Mouse (Mus musculus) heart, adult 2 months (tissue): Measurements from ENCODE around the gene Bcl3. TPM values are rescaled to one million over a fixed set of nuclear protein-coding genes. Genes with fewer than 3 reads are reported as not detected.
"Not testable (repeated sequence)": the region's sequence is repeated elsewhere in the genome, so short reads cannot be mapped to it uniquely, and the experiment has no call there.

Experiments
- DNase-seq, 2 experiments: peaks; one replicate each; pipeline ENCODE4 v3.0.0; 2021
- H3K27ac ChIP-seq: fragments of 200-600 bp; 2 replicates; pipeline ENCODE4 v1.8.1; 2022
- H3K27me3 ChIP-seq: fragments of 200-500 bp; 2 replicates; pipeline ENCODE4 v1.6.1; 2012; ENCODE audit warnings: mild to moderate bottlenecking, low read length, inconsistent platforms, mixed read lengths; ENCODE audit not compliant: control insufficient read depth, insufficient read depth
- H3K36me3 ChIP-seq: fragments of 200-500 bp; 2 replicates; pipeline ENCODE4 v1.6.1; 2012; ENCODE audit warnings: low read length, inconsistent platforms; ENCODE audit not compliant: control insufficient read depth, insufficient read depth
- H3K4me1 ChIP-seq: fragments of 200-500 bp; 2 replicates; pipeline ENCODE4 v1.6.1; 2011; ENCODE audit warnings: low read length; ENCODE audit not compliant: control insufficient read depth, insufficient read depth
- H3K4me3 ChIP-seq: fragments of 200-600 bp; 2 replicates; pipeline ENCODE4 v1.8.1; 2022
- H3K79me2 ChIP-seq: fragments of 200-500 bp; replicated peaks from 2 replicates; pipeline ENCODE4 v1.6.1; 2012; ENCODE audit warnings: mild to moderate bottlenecking, inconsistent platforms, low read length, moderate library complexity, mixed read lengths; ENCODE audit not compliant: control insufficient read depth, insufficient read depth
- H3K9ac ChIP-seq: fragments of 200-500 bp; 2 replicates; pipeline ENCODE4 v1.6.1; 2012; ENCODE audit warnings: low read depth, mild to moderate bottlenecking, control low read depth, inconsistent platforms, low read length, mixed read lengths
- CTCF ChIP-seq: fragments of 200-600 bp; IDR thresholded peaks from 2 replicates; pipeline ENCODE4 v1.8.1; 2022; ENCODE audit warnings: antibody characterized with exemption, mild to moderate bottlenecking, moderate library complexity
- EP300 ChIP-seq: fragments of 200-500 bp; IDR thresholded peaks from 2 replicates; pipeline ENCODE4 v1.6.1; 2011; ENCODE audit warnings: low read depth, low read length, control low read depth; ENCODE audit not compliant: insufficient read depth
- POLR2A ChIP-seq: fragments of 200-500 bp; IDR thresholded peaks from 2 replicates; pipeline ENCODE4 v1.6.1; 2011; ENCODE audit warnings: mild to moderate bottlenecking, low read depth, low read length, control low read depth; ENCODE audit not compliant: insufficient read depth
- WGBS: fragments of 180-500 bp; shearing (Covaris S2); methylation state at CpG from one replicate; pipeline ENCODE4 v1.1.7; 2018; 5-methylcytosine and 5-hydroxymethylcytosine counted together
- intact Hi-C: fragments of 180-260 bp; cut with DNase I; formaldehyde crosslinking; loops from one replicate; pipeline ENCODE4 v1.15.1; 2025
- polyA plus RNA-seq: library from polyadenylated mRNA; depleted of rRNA; stranded (reverse); fragments of >200 nt; gene quantifications from 2 replicates; pipeline ENCODE4 v1.2.3, GENCODE M21; 2012
- total RNA-seq, 2 experiments: library from RNA; stranded (reverse); gene quantifications; 2 replicates each; pipeline ENCODE4 v1.2.3; 2021

The Bcl3 gene
- total and polyA plus RNA-seq, 3 experiments = 3.5 to 11.9 (median 6.1) TPM

DNA sequence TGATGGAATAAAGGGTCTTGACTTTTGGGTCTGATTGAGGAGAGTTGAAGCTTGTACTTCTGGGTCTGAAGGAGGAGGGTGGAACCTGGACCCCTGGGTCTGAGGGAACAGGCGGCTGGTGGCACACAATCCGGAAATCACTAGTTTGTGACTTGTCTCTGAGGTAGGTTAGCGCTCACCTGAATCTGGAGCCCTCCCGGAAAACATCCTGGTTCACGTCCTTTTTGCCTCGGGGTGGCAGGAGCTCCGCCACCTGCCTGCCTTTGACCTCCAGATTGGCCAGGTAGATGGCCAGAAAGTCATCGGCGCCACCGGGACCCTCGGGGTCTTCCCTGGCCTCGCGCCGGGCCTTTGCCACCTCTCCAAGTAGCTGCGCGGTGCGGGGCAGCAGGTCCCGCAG lies 26.3 kb downstream of the Bcl3 start:
- intact Hi-C loops = no loop called here
- Histone ChIP-seq H3K79me2 (no peaks in the 10 kb centered on the region), H3K27me3 (no peaks in the 10 kb centered on the region), H3K9ac (no peak overlapping the region), H3K27ac (no peak overlapping the region), H3K36me3 (no peaks in the 10 kb centered on the region), H3K4me3 (no peak overlapping the region), H3K4me1 (peaks cover 2% of the 10 kb centered on the region; the same call in 1 of the 2 replicates)
- 28% methylated on average over 18 of the region's 18 CpGs for WGBS
- DNase-seq = no peak
- TF ChIP-seq POLR2A (no peak), CTCF (no peak), EP300 (no peak)

DNA sequence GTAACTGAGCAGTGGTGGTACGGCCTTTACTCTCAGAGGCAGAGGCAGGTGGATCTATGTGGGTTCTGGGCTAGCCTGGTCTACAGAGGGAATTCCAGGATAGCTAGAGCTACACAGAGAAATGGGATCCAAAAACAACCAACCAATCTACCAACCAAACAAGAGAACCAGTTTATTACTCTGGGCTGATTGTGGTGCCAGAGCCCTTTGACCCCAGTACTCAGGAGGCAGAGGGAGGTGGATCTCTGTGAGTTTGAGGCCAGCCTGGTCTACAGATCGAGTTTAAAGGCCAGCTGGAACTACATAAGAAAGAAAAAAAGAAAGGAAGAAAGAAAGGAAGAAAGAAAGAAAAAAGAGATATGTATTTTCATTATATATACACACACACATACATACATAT lies 27.3 kb downstream of the Bcl3 start:
- Histone ChIP-seq H3K79me2 (no peaks in the 10 kb centered on the region), H3K4me3 (no peak overlapping the region), H3K36me3 (no peaks in the 10 kb centered on the region), H3K9ac (no peak overlapping the region), H3K27me3 (no peaks in the 10 kb centered on the region), H3K27ac (no peak overlapping the region), H3K4me1 (peaks cover 2% of the 10 kb centered on the region; the same call in 1 of the 2 replicates)
- no peak for DNase-seq
- TF ChIP-seq EP300 = no peak
- TF ChIP-seq POLR2A = no peak
- TF ChIP-seq CTCF = no peak
- 73% methylated on average over 2 of the region's 2 CpGs for WGBS
- intact Hi-C loops = no loop called here

DNA sequence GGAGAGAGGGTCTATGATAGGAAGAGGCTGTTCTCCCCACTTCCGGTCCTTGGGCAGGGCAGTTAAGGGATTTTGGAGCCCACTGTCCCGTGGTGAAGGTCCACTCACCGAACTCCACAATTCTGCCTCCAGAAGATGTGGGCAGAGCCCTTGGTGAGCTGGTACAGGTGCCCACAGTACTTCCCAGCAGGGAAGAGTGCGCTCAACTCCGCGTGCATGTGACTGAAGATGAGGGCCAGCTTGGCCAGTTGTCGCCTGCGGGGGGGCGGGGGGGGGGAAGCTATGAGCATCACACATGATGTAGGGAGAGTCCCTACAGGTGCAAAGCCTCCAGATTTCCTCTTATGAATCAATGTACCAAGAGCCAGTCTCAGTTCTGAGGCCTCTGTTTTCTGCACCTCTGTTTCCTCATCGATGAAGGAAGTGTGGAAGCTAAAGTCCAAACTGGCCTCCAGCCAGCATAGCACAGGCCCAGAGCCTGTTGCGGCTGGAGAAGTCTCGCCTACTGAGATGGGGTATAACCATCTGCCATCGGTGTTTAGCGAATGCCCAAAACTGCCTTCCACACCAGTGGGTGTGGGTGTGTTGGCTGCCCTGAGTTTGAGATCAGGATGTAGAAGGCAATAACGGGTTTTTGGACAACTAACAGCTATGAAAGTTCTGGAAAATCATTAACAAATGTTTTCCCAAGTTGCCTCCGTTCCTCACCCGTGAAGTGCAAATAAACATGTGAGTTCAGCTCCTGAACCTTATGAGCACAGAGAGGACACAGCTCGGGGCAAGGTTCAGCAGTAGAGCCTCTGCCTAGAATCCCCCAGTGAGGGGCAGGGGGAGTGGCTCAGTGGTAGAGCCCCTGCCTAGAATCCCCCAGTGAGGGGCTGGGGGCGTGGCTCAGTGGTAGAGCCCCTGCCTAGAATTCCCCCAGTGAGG lies 29.6 kb downstream of the Bcl3 start:
- no peak for DNase-seq
- H3K27ac ChIP-seq = no peak overlapping the region
- intact Hi-C loops = loop anchor here (5.0 kb wide), 1 partner anchor 126 kb away; the partner anchor contains the start of gene Clptm1
- no peak overlapping the region for H3K9ac ChIP-seq
- WGBS = 76% methylated on average over 19 of the region's 19 CpGs
- no peak overlapping the region for H3K4me3 ChIP-seq
- no peaks in the 10 kb centered on the region for H3K27me3 ChIP-seq
- no peaks in the 10 kb centered on the region for H3K36me3 ChIP-seq
- peaks cover 4% of the 10 kb centered on the region for H3K4me1 ChIP-seq
- H3K79me2 ChIP-seq = no peaks in the 10 kb centered on the region
- TF ChIP-seq CTCF (no peak), POLR2A (no peak), EP300 (no peak)

DNA sequence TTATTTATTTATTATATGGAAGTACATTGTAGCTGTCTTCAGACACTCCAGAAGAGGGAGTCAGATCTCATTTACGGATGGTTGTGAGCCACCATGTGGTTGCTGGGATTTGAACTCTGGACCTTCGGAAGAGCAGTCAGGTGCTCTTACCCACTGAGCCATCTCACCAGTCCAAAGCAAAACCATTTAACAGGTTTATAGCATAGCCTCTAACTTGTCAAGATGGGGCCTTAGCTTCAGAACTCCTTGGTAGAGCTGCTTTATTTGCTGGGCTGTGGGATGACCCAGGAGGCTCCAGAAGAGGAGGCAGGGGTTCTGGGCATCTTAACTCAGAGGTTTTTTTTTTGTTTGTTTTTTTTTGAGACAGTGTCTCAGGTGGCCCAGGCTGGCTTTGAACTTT lies 31.1 kb downstream of the Bcl3 start:
- H3K4me1 ChIP-seq, H3K27me3 ChIP-seq, H3K36me3 ChIP-seq, DNase-seq, H3K79me2 ChIP-seq, H3K4me3 ChIP-seq, H3K27ac ChIP-seq, H3K9ac ChIP-seq: not testable (repeated sequence)
- WGBS = 93% methylated on average over 2 of the region's 2 CpGs
- intact Hi-C loops = loop anchor here (5.0 kb wide), 1 partner anchor 124 kb away; the partner anchor contains the start of gene Clptm1

DNA sequence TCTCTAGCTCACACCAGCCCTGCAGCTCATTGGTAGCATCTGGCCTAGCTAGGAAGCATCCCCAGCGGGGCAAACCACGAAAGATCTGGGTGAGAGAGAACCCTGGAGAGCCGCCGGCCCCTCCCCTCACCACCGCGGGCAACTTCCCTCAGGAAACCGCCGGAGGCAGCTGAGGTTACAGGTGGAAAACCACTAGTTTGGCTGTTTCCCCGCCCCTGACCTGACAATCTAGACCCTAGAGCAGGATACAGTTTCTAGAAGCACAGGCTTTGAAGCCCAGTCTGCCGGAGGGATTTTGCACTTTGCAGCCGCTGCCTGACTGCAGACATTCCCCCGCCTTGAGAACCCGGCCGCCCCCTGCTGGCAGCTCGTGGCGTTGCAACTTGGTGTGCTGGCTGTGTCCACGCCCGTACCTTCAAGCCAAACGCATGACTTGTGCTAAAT lies 32.6 kb downstream of the Bcl3 start:
- no peaks in the 10 kb centered on the region for H3K27me3 ChIP-seq
- under 1% methylated on average over 19 of the region's 19 CpGs for WGBS
- H3K4me1 ChIP-seq = peaks cover 3% of the 10 kb centered on the region
- no peak for TF ChIP-seq POLR2A
- TF ChIP-seq EP300 = peak; percentile 92
- peak; percentile 100 for TF ChIP-seq CTCF
- no peaks in the 10 kb centered on the region for H3K36me3 ChIP-seq
- intact Hi-C loops = loop anchor here (1.0 to 5.0 kb wide), 2 partner anchors 40 to 123 kb away; partner anchors contain the start of genes Clptm1 and Nectin2
- peak overlapping the region; percentile 47 for H3K4me3 ChIP-seq
- DNase-seq = peak; percentile 87 to 97
- H3K79me2 ChIP-seq = no peaks in the 10 kb centered on the region
- H3K9ac ChIP-seq = peak overlapping the region; percentile 64
- H3K27ac ChIP-seq = peak overlapping the region; percentile 71

DNA sequence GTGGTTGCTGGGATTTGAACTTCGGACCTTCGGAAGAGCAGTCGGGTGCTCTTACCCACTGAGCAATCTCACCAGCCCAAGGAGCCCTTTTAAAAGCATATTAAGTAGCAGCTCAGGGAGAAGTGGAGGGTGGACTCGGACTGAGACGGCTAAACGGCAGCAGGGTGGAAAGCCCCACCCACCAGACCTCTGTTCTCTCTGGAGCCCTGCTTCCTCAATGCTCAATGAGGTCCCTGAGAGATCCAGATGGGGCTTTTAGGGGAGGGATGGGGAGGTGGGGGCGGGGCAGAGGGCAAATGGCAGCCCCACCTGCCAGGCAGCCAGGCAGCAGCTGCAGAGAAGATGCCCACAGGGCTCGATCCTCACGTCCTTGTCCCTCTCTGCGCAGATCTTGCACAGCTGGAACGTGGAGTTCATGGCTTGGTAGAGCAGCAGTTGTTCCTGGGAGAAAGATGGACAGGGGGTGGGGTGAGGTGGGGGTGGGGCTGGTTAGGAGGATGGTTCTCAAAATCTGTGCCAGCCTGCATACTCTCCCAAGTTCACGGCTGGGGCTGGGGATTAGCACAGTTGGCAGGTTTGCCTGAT lies 36.6 kb downstream of the Bcl3 start:
- Histone ChIP-seq H3K27ac (no peak overlapping the region), H3K79me2 (no peaks in the 10 kb centered on the region), H3K27me3 (no peaks in the 10 kb centered on the region), H3K9ac (no peak overlapping the region), H3K4me3 (no peak overlapping the region), H3K36me3 (no peaks in the 10 kb centered on the region; the same call in 1 of the 2 replicates), H3K4me1 (peaks cover 11% of the 10 kb centered on the region)
- intact Hi-C loops = no loop called here
- no peak for TF ChIP-seq EP300
- TF ChIP-seq CTCF = no peak
- WGBS = 52% methylated on average over 12 of the region's 12 CpGs
- no peak for DNase-seq
